Mouse (Mus musculus) cerebellum, adult 11 months (tissue): ENCODE data around the gene Olfr1116.
"Not testable (repeated sequence)": the region's sequence is repeated elsewhere in the genome, so short reads cannot be mapped to it uniquely, and the experiment has no call there.

Experiments used
- DNase-seq: peaks from one replicate; pipeline ENCODE4 v3.0.0; 2022

The Olfr1116 gene

GRCm38 (mm10) chr2:87267234-87267633 lies at the start of gene Olfr1116:
Gene Olfr1116, plus strand, starts transcription at chr2:87267534.
- no peak for DNase-seq

DNA sequence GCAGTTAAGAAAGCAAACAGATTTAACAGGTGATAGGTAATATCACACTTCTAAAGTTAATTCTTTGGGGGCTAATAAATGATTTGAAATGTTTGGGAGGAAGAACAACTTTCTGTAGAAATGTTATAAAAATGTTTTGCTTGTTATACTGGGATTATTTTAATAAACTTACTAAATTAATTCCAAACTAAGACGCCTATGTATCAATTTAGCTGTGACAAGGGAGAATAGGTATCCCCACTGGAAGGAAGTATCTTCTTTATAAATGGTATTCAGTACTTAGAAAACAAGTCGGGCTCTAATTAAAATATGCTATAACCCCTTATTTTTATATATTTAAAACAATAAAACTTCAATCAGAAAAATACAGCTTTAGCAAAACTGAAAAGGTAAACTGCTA lies 19.6 kb upstream of the Olfr1116 start, which contains the start of gene Olfr1115:
Gene Olfr1115, plus strand, starts transcription at position 301 of the 400 bp plus-strand sequence.
- DNase-seq: no peak

- DNase-seq: not testable (repeated sequence)
These were observed 26.6 kb downstream of the Olfr1116 start for GRCm38 (mm10) chr2:87293977-87294376.

- no peak for DNase-seq
These were observed 39.9 kb downstream of the Olfr1116 start, which contains the start of gene Olfr1118 for GRCm38 (mm10) chr2:87307281-87307680. Gene Olfr1118, plus strand, starts transcription at chr2:87307581.
